38 mouse cellular contexts compared by ENCODE assay signal in genomic region chr3:153825197-153825596, GRCm38 (mm10). TPM values are rescaled to one million over a fixed set of nuclear protein-coding genes. Genes with fewer than 3 reads are reported as not detected.
"Had no signal": no experiment of that assay in that cellular context is flagged by ENCODE, and none has a peak within 500 bp of the region (broad histone marks: within the 10 kb centered on the region; RNA-seq: fewer than 3 reads in every experiment).

No protein-coding gene starts in this region.

- H3K9ac ChIP-seq: limb, embryonic 12.5 days; limb, embryonic 13.5 days; limb, embryonic 15.5 days; liver, embryonic 12.5 days; liver, embryonic 13.5 days; liver, embryonic 14.5 days; liver, embryonic 15.5 days; liver, postnatal 0 days; lung, embryonic 14.5 days; lung, embryonic 15.5 days; midbrain, embryonic 12.5 days; midbrain, embryonic 13.5 days; midbrain, embryonic 15.5 days; neural tube, embryonic 12.5 days had no signal

- H3K27me3 ChIP-seq: limb, embryonic 12.5 days; limb, embryonic 13.5 days; limb, embryonic 15.5 days; liver, embryonic 13.5 days; liver, embryonic 15.5 days; lung, embryonic 15.5 days; midbrain, embryonic 12.5 days; midbrain, embryonic 13.5 days; midbrain, embryonic 15.5 days; neural tube, embryonic 12.5 days had no signal

- H3K4me2 ChIP-seq: limb, embryonic 12.5 days; limb, embryonic 13.5 days; limb, embryonic 15.5 days; liver, embryonic 11.5 days; liver, embryonic 12.5 days; liver, embryonic 13.5 days; liver, embryonic 15.5 days; lung, embryonic 14.5 days; lung, embryonic 15.5 days; midbrain, embryonic 11.5 days; midbrain, embryonic 12.5 days; midbrain, embryonic 13.5 days; midbrain, embryonic 15.5 days; neural tube, embryonic 12.5 days had no signal

- DNase-seq: left cerebral cortex, postnatal 4 days; liver; liver, embryonic 13.5 days; liver, postnatal 0 days; lung, adult 18-20 months; lung, adult 2 months; lung, embryonic 14.5 days; lung, postnatal 10 days; lung, postnatal 14 days; lung, postnatal 36 days; lung, postnatal 4 days; midbrain, embryonic 14.5 days had no signal

- H3K9me3 ChIP-seq: limb, embryonic 10.5 days; limb, embryonic 12.5 days; limb, embryonic 13.5 days; limb, embryonic 15.5 days; liver, embryonic 12.5 days; liver, embryonic 13.5 days; liver, embryonic 15.5 days; lung, embryonic 15.5 days; midbrain, embryonic 10.5 days; midbrain, embryonic 12.5 days; midbrain, embryonic 13.5 days; midbrain, embryonic 15.5 days; neural tube, embryonic 12.5 days had no signal

- H3K4me1 ChIP-seq: limb, embryonic 12.5 days; limb, embryonic 15.5 days; megakaryocyte, embryonic 14.5 days; neural tube, embryonic 12.5 days had no signal

- H3K36me3 ChIP-seq: limb, embryonic 10.5 days; limb, embryonic 12.5 days; limb, embryonic 13.5 days; limb, embryonic 15.5 days; liver, embryonic 12.5 days; liver, embryonic 13.5 days; liver, embryonic 15.5 days; lung, embryonic 15.5 days; midbrain, embryonic 10.5 days; midbrain, embryonic 12.5 days; midbrain, embryonic 13.5 days; midbrain, embryonic 15.5 days; neural tube, embryonic 12.5 days had no signal

- H3K4me3 ChIP-seq: limb, embryonic 10.5 days; limb, embryonic 12.5 days; limb, embryonic 13.5 days; limb, embryonic 15.5 days; liver, embryonic 12.5 days; liver, embryonic 13.5 days; liver, embryonic 15.5 days; lung, embryonic 15.5 days; megakaryocyte, embryonic 14.5 days; midbrain, embryonic 10.5 days; midbrain, embryonic 12.5 days; midbrain, embryonic 13.5 days; midbrain, embryonic 15.5 days; myocyte; neural tube, embryonic 12.5 days had no signal

- ATAC-seq: liver, embryonic 12.5 days; liver, postnatal 0 days; lung, postnatal 0 days; midbrain, embryonic 13.5 days; midbrain, embryonic 15.5 days; midbrain, embryonic 16.5 days had no signal

- H3K27ac ChIP-seq: limb, embryonic 10.5 days; limb, embryonic 12.5 days; limb, embryonic 13.5 days; limb, embryonic 15.5 days; liver, embryonic 12.5 days; liver, embryonic 13.5 days; liver, embryonic 14.5 days; liver, embryonic 15.5 days; lung, embryonic 15.5 days; macrophage; midbrain, embryonic 10.5 days; midbrain, embryonic 12.5 days; midbrain, embryonic 13.5 days; midbrain, embryonic 15.5 days; neural tube, embryonic 12.5 days had no signal

RNA-seq across cellular contexts. Expression of gene Asb17, which starts 18.8 kb away (rescaled TPM):
- total RNA-seq: left cerebral cortex, postnatal 10 days; left cerebral cortex, postnatal 14 days; left cerebral cortex, postnatal 25 days; left cerebral cortex, postnatal 36 days; left cerebral cortex, postnatal 4 days; liver, adult 2 months; monocyte, adult 5-6 weeks had no signal
- polyA plus RNA-seq: liver, adult 2 months; lung, adult 2 months; lung, postnatal 0 days; macrophage; midbrain, embryonic 13.5 days; midbrain, embryonic 14.5 days; myocyte had no signal
